Mouse (Mus musculus): ENCODE measurements at regions not wholly inside any gene's neighbourhood (a gene's known extent, or its start where the extent isn't known, plus 50 kb on each side); places are given as distances from the start of the nearest gene placed in this dataset.

- no peak for ATAC-seq
- H3K27ac ChIP-seq (ENCODE audit: low read depth, low read length): no peak overlapping the region
- no peak overlapping the region for H3K4me3 ChIP-seq (ENCODE audit: low read length)
- 85% methylated on average over 12 of the region's 12 CpGs for WGBS
- no peaks in the 10 kb centered on the region for H3K36me3 ChIP-seq (ENCODE audit: control insufficient read depth, insufficient read depth, low read length)
- H3K4me2 ChIP-seq (ENCODE audit: low read length): no peak overlapping the region
- H3K27me3 ChIP-seq (replicated peaks; ENCODE audit: control insufficient read depth, insufficient read depth, low read length): no peaks in the 10 kb centered on the region
- H3K9me3 ChIP-seq (ENCODE audit: control insufficient read depth, low read length): no peaks in the 10 kb centered on the region
- no peak overlapping the region for H3K9ac ChIP-seq (ENCODE audit: low read depth, low read length)
- no peaks in the 10 kb centered on the region for H3K4me1 ChIP-seq (ENCODE audit: control insufficient read depth, insufficient read depth, low read depth, low read length)
These were observed 61.1 kb upstream of the Xpa start for GRCm38 (mm10) chr4:46257061-46257795.

GRCm38 (mm10) chr4:46258774-46259173, 62.7 kb upstream of the Xpa start:
- H3K9ac ChIP-seq (ENCODE audit: low read depth, low read length): no peak overlapping the region
- ATAC-seq: no peak
- H3K27ac ChIP-seq (ENCODE audit: low read depth, low read length): no peak overlapping the region
- H3K4me2 ChIP-seq (ENCODE audit: low read length): no peak overlapping the region
- H3K27me3 ChIP-seq (replicated peaks; ENCODE audit: control insufficient read depth, insufficient read depth, low read length): no peaks in the 10 kb centered on the region
- 74% methylated on average over 5 of the region's 5 CpGs for WGBS
- no peaks in the 10 kb centered on the region for H3K9me3 ChIP-seq (ENCODE audit: control insufficient read depth, low read length)
- no peaks in the 10 kb centered on the region for H3K36me3 ChIP-seq (ENCODE audit: control insufficient read depth, insufficient read depth, low read length)
- H3K4me3 ChIP-seq (ENCODE audit: low read length): no peak overlapping the region
- H3K4me1 ChIP-seq (ENCODE audit: control insufficient read depth, insufficient read depth, low read depth, low read length): no peaks in the 10 kb centered on the region

- 49% methylated on average over 6 of the region's 6 CpGs for WGBS
- H3K36me3 ChIP-seq (ENCODE audit: control insufficient read depth, insufficient read depth, low read length): no peaks in the 10 kb centered on the region
- no peak overlapping the region for H3K4me3 ChIP-seq (ENCODE audit: low read length)
- no peak overlapping the region for H3K4me2 ChIP-seq (ENCODE audit: low read length)
- H3K27me3 ChIP-seq (replicated peaks; ENCODE audit: control insufficient read depth, insufficient read depth, low read length): no peaks in the 10 kb centered on the region
- no peak overlapping the region for H3K9ac ChIP-seq (ENCODE audit: low read depth, low read length)
- H3K4me1 ChIP-seq (ENCODE audit: control insufficient read depth, insufficient read depth, low read depth, low read length): no peaks in the 10 kb centered on the region
- H3K9me3 ChIP-seq (ENCODE audit: control insufficient read depth, low read length): no peaks in the 10 kb centered on the region
- ATAC-seq: no peak
- H3K27ac ChIP-seq (ENCODE audit: low read depth, low read length): no peak overlapping the region
These were observed 72.6 kb upstream of the Xpa start for GRCm38 (mm10) chr4:46268564-46269247.

- Histone ChIP-seq H3K4me1 (ENCODE audit: control insufficient read depth, insufficient read depth, low read depth, low read length) (no peaks in the 10 kb centered on the region), H3K9ac (ENCODE audit: low read depth, low read length) (no peak overlapping the region), H3K4me3 (ENCODE audit: low read length) (no peak overlapping the region), H3K27me3 (replicated peaks; ENCODE audit: control insufficient read depth, insufficient read depth, low read length) (no peaks in the 10 kb centered on the region), H3K27ac (ENCODE audit: low read depth, low read length) (no peak overlapping the region), H3K4me2 (ENCODE audit: low read length) (no peak overlapping the region), H3K36me3 (ENCODE audit: control insufficient read depth, insufficient read depth, low read length) (no peaks in the 10 kb centered on the region), H3K9me3 (ENCODE audit: control insufficient read depth, low read length) (no peaks in the 10 kb centered on the region)
- ATAC-seq: no peak
- WGBS: 3% methylated on average over 2 of the region's 2 CpGs
These were observed 72.3 kb upstream of the Foxe1 start for GRCm38 (mm10) chr4:46271066-46271465.

- no peaks in the 10 kb centered on the region for H3K9me3 ChIP-seq (ENCODE audit: control insufficient read depth, low read length)
- no peaks in the 10 kb centered on the region for H3K4me1 ChIP-seq (ENCODE audit: control insufficient read depth, insufficient read depth, low read depth, low read length)
- no peaks in the 10 kb centered on the region for H3K36me3 ChIP-seq (ENCODE audit: control insufficient read depth, insufficient read depth, low read length)
- H3K4me3 ChIP-seq (ENCODE audit: low read length): no peak overlapping the region
- WGBS: 97% methylated on average over 3 of the region's 3 CpGs
- H3K4me2 ChIP-seq (ENCODE audit: low read length): no peak overlapping the region
- no peak overlapping the region for H3K27ac ChIP-seq (ENCODE audit: low read depth, low read length)
- ATAC-seq: no peak
- H3K9ac ChIP-seq (ENCODE audit: low read depth, low read length): no peak overlapping the region
- H3K27me3 ChIP-seq (replicated peaks; ENCODE audit: control insufficient read depth, insufficient read depth, low read length): no peaks in the 10 kb centered on the region
These were observed 67.6 kb upstream of the Foxe1 start for GRCm38 (mm10) chr4:46275773-46276172.

GRCm38 (mm10) chr4:46276851-46277581, 66.4 kb upstream of the Foxe1 start:
- Histone ChIP-seq H3K27ac (ENCODE audit: low read depth, low read length) (no peak overlapping the region), H3K36me3 (ENCODE audit: control insufficient read depth, insufficient read depth, low read length) (no peaks in the 10 kb centered on the region), H3K4me1 (ENCODE audit: control insufficient read depth, insufficient read depth, low read depth, low read length) (no peaks in the 10 kb centered on the region), H3K4me2 (ENCODE audit: low read length) (peak overlapping the region; percentile 11; the same call in 1 of the 2 replicates), H3K27me3 (replicated peaks; ENCODE audit: control insufficient read depth, insufficient read depth, low read length) (no peaks in the 10 kb centered on the region), H3K9me3 (ENCODE audit: control insufficient read depth, low read length) (no peaks in the 10 kb centered on the region), H3K9ac (ENCODE audit: low read depth, low read length) (0 out of 2 replicates have a peak overlapping the region, but pooled peaks have one; percentile 14), H3K4me3 (ENCODE audit: low read length) (no peak overlapping the region)
- WGBS: 23% methylated on average over 19 of the region's 19 CpGs
- no peak; the same call in 1 of the 2 replicates for ATAC-seq

- ATAC-seq: no peak
- WGBS: 94% methylated on average over 9 of the region's 9 CpGs
These were observed 56.5 kb upstream of the Foxe1 start for GRCm38 (mm10) chr4:46286955-46287354.

GRCm38 (mm10) chr4:46291620-46292254, 51.7 kb upstream of the Foxe1 start:
- no peak for ATAC-seq
- 44% methylated on average over 9 of the region's 10 CpGs for WGBS
- H3K4me2 ChIP-seq (ENCODE audit: low read length): no peak overlapping the region

More at GRCm38 (mm10) chr4:46286955-46287354, 56.5 kb upstream of the Foxe1 start:
- Histone ChIP-seq H3K27ac (ENCODE audit: low read depth, low read length) (no peak overlapping the region), H3K4me1 (ENCODE audit: control insufficient read depth, insufficient read depth, low read depth, low read length) (no peaks in the 10 kb centered on the region), H3K27me3 (replicated peaks; ENCODE audit: control insufficient read depth, insufficient read depth, low read length) (no peaks in the 10 kb centered on the region), H3K9ac (ENCODE audit: low read depth, low read length) (no peak overlapping the region), H3K9me3 (ENCODE audit: control insufficient read depth, low read length) (no peaks in the 10 kb centered on the region), H3K4me3 (ENCODE audit: low read length) (no peak overlapping the region), H3K36me3 (ENCODE audit: control insufficient read depth, insufficient read depth, low read length) (no peaks in the 10 kb centered on the region), H3K4me2 (ENCODE audit: low read length) (no peak overlapping the region)

More at GRCm38 (mm10) chr4:46291620-46292254, 51.7 kb upstream of the Foxe1 start:
- H3K4me3 ChIP-seq (ENCODE audit: low read length): no peak overlapping the region
- no peak overlapping the region for H3K9ac ChIP-seq (ENCODE audit: low read depth, low read length)
- H3K27me3 ChIP-seq (replicated peaks; ENCODE audit: control insufficient read depth, insufficient read depth, low read length): no peaks in the 10 kb centered on the region
- no peaks in the 10 kb centered on the region for H3K36me3 ChIP-seq (ENCODE audit: control insufficient read depth, insufficient read depth, low read length)
- no peak overlapping the region for H3K27ac ChIP-seq (ENCODE audit: low read depth, low read length)
- H3K9me3 ChIP-seq (ENCODE audit: control insufficient read depth, low read length): no peaks in the 10 kb centered on the region
- H3K4me1 ChIP-seq (ENCODE audit: control insufficient read depth, insufficient read depth, low read depth, low read length): no peaks in the 10 kb centered on the region

Measured in hindbrain, embryonic 16.5 days (tissue).